Mouse (Mus musculus) cortical plate, adult 2 months (tissue): Measurements from ENCODE around the gene Hoxa6. TPM values are rescaled to one million over a fixed set of nuclear protein-coding genes. Genes with fewer than 3 reads are reported as not detected.

ENCODE experiments used
- H3K27ac ChIP-seq: fragments of 200-500 bp; 2 replicates; pipeline ENCODE4 v1.5.1; 2012; ENCODE audit warnings: low read length, control low read depth, inconsistent platforms; ENCODE audit not compliant: insufficient read depth
- H3K4me1 ChIP-seq: fragments of 200-500 bp; 2 replicates; pipeline ENCODE4 v1.6.1; 2011; ENCODE audit warnings: low read length; ENCODE audit not compliant: control insufficient read depth, insufficient read depth
- H3K4me3 ChIP-seq: fragments of 200-500 bp; 2 replicates; pipeline ENCODE4 v1.5.1; 2011; ENCODE audit warnings: mild to moderate bottlenecking, low read length, control low read depth; ENCODE audit not compliant: insufficient read depth
- CTCF ChIP-seq: fragments of 200-500 bp; IDR thresholded peaks from 2 replicates; pipeline ENCODE4 v1.5.1; 2011; ENCODE audit warnings: mild to moderate bottlenecking, control low read depth, low read length; ENCODE audit not compliant: insufficient read depth; ENCODE audit errors: extremely low read depth
- POLR2A ChIP-seq: fragments of 200-500 bp; IDR thresholded peaks from 2 replicates; pipeline ENCODE4 v1.6.1; 2011; ENCODE audit warnings: mild to moderate bottlenecking, low read length, control low read depth; ENCODE audit not compliant: insufficient read depth; ENCODE audit errors: extremely low read depth
- polyA plus RNA-seq: library from polyadenylated mRNA; depleted of rRNA; stranded (reverse); fragments of >200 nt; gene quantifications from 2 replicates; pipeline ENCODE4 v1.2.3, GENCODE M21; 2012

The Hoxa6 gene
- polyA plus RNA-seq, 1 experiment, result not detected

- H3K4me1 ChIP-seq, result no peaks in the 10 kb centered on the region
- no peak overlapping the region for H3K27ac ChIP-seq
- TF ChIP-seq CTCF (no peak), POLR2A (no peak)
- H3K4me3 ChIP-seq, result no peak overlapping the region
Measured at GRCm38 (mm10) chr6:52182793-52183192, 25.7 kb downstream of the Hoxa6 start.

GRCm38 (mm10) chr6:52182030-52182429 lies 26.5 kb downstream of the Hoxa6 start:
- no peak overlapping the region for H3K27ac ChIP-seq
- no peak for TF ChIP-seq POLR2A
- no peak for TF ChIP-seq CTCF
- H3K4me3 ChIP-seq, result no peak overlapping the region
- no peaks in the 10 kb centered on the region for H3K4me1 ChIP-seq

GRCm38 (mm10) chr6:52180726-52181125 lies 27.8 kb downstream of the Hoxa6 start:
- H3K4me3 ChIP-seq, result no peak overlapping the region
- TF ChIP-seq POLR2A (no peak), CTCF (no peak)
- H3K4me1 ChIP-seq, result no peaks in the 10 kb centered on the region
- no peak overlapping the region for H3K27ac ChIP-seq

GRCm38 (mm10) chr6:52180213-52180710 lies 28.3 kb downstream of the Hoxa6 start:
- TF ChIP-seq CTCF (no peak), POLR2A (no peak)
- no peak overlapping the region for H3K4me3 ChIP-seq
- no peak overlapping the region for H3K27ac ChIP-seq
- H3K4me1 ChIP-seq, result no peaks in the 10 kb centered on the region

- no peak overlapping the region for H3K27ac ChIP-seq
- TF ChIP-seq POLR2A (no peak), CTCF (no peak)
- H3K4me3 ChIP-seq, result no peak overlapping the region
- H3K4me1 ChIP-seq, result no peaks in the 10 kb centered on the region
Measured at GRCm38 (mm10) chr6:52179690-52180089, 28.8 kb downstream of the Hoxa6 start.

- H3K4me1 ChIP-seq, result no peaks in the 10 kb centered on the region
- H3K4me3 ChIP-seq, result no peak overlapping the region
- H3K27ac ChIP-seq, result no peak overlapping the region
- TF ChIP-seq CTCF (no peak), POLR2A (no peak)
Measured at GRCm38 (mm10) chr6:52178918-52179665, 29.4 kb downstream of the Hoxa6 start.

GRCm38 (mm10) chr6:52177806-52178205 lies 30.7 kb downstream of the Hoxa6 start:
- H3K4me3 ChIP-seq, result no peak overlapping the region
- no peak for TF ChIP-seq CTCF
- TF ChIP-seq POLR2A, result no peak
- no peaks in the 10 kb centered on the region for H3K4me1 ChIP-seq
- no peak overlapping the region for H3K27ac ChIP-seq

- TF ChIP-seq POLR2A (no peak), CTCF (no peak)
- H3K4me3 ChIP-seq, result no peak within 1 kb of the TSS
- H3K4me1 ChIP-seq, result no peaks in the 10 kb centered on the region
- no peak within 1 kb of the TSS for H3K27ac ChIP-seq
Measured at GRCm38 (mm10) chr6:52177061-52177735, 31.3 kb downstream of the Hoxa6 start, which contains the start of gene 5730596B20Rik. Gene 5730596B20Rik, plus strand, starts transcription at chr6:52177498.

- Histone ChIP-seq H3K27ac (no peak overlapping the region), H3K4me3 (no peak overlapping the region), H3K4me1 (no peaks in the 10 kb centered on the region)
- no peak for TF ChIP-seq POLR2A
- TF ChIP-seq CTCF, result no peak
Measured at GRCm38 (mm10) chr6:52176391-52176790, 32.1 kb downstream of the Hoxa6 start.

GRCm38 (mm10) chr6:52175864-52176263 lies 32.7 kb downstream of the Hoxa6 start:
- no peak overlapping the region for H3K27ac ChIP-seq
- no peaks in the 10 kb centered on the region for H3K4me1 ChIP-seq
- H3K4me3 ChIP-seq, result no peak overlapping the region
- no peak for TF ChIP-seq POLR2A
- no peak for TF ChIP-seq CTCF
